Mouse (Mus musculus) ovary, postnatal 14 days (tissue): ENCODE measurements around the gene Gipc2.

Experiments used
- DNase-seq: peaks from one replicate; pipeline ENCODE4 v3.0.0; 2022; ENCODE audit warnings: low spot score

Gipc2 gene

GRCm38 (mm10) chr3:152190679-152191477 lies 24.8 kb upstream of the Gipc2 start:
- DNase-seq = no peak

GRCm38 (mm10) chr3:152189306-152189705 lies 23.3 kb upstream of the Gipc2 start:
- DNase-seq = no peak

- DNase-seq = no peak
Observed at GRCm38 (mm10) chr3:152186106-152186505, 20.1 kb upstream of the Gipc2 start.

- no peak for DNase-seq
Observed at GRCm38 (mm10) chr3:152183522-152183921, 17.5 kb upstream of the Gipc2 start.

GRCm38 (mm10) chr3:152180624-152181023 lies 14.6 kb upstream of the Gipc2 start:
- DNase-seq = no peak

GRCm38 (mm10) chr3:152179285-152179684 lies 13.3 kb upstream of the Gipc2 start:
- no peak for DNase-seq

GRCm38 (mm10) chr3:152178816-152179215 lies 12.8 kb upstream of the Gipc2 start:
- no peak for DNase-seq

- no peak for DNase-seq
Observed at GRCm38 (mm10) chr3:152172322-152172935, 6.4 kb upstream of the Gipc2 start.

GRCm38 (mm10) chr3:152171862-152172261 lies 5.8 kb upstream of the Gipc2 start:
- DNase-seq = no peak

GRCm38 (mm10) chr3:152171236-152171635 lies 5.2 kb upstream of the Gipc2 start:
- no peak for DNase-seq

GRCm38 (mm10) chr3:152170407-152170806 lies 4.4 kb upstream of the Gipc2 start:
- no peak for DNase-seq

GRCm38 (mm10) chr3:152168007-152168406 lies 2.0 kb upstream of the Gipc2 start:
- DNase-seq = no peak

- DNase-seq = no peak
Observed at GRCm38 (mm10) chr3:152166699-152167451, 845 bp upstream of the Gipc2 start.

GRCm38 (mm10) chr3:152165351-152166098 lies 505 bp downstream of the Gipc2 start:
- no peak for DNase-seq

- DNase-seq = no peak
Observed at GRCm38 (mm10) chr3:152165014-152165350, 1.0 kb downstream of the Gipc2 start.

GRCm38 (mm10) chr3:152163320-152163719 lies 2.7 kb downstream of the Gipc2 start:
- no peak for DNase-seq

GRCm38 (mm10) chr3:152160607-152161006 lies 5.4 kb downstream of the Gipc2 start:
- no peak for DNase-seq

- DNase-seq = no peak
Observed at GRCm38 (mm10) chr3:152159321-152159720, 6.7 kb downstream of the Gipc2 start.

GRCm38 (mm10) chr3:152158344-152159291 lies 7.4 kb downstream of the Gipc2 start:
- no peak for DNase-seq

- no peak for DNase-seq
Observed at GRCm38 (mm10) chr3:152156816-152157496, 9.1 kb downstream of the Gipc2 start.
